9 mouse cellular contexts compared by ENCODE assay signal in the genomic region with DNA sequence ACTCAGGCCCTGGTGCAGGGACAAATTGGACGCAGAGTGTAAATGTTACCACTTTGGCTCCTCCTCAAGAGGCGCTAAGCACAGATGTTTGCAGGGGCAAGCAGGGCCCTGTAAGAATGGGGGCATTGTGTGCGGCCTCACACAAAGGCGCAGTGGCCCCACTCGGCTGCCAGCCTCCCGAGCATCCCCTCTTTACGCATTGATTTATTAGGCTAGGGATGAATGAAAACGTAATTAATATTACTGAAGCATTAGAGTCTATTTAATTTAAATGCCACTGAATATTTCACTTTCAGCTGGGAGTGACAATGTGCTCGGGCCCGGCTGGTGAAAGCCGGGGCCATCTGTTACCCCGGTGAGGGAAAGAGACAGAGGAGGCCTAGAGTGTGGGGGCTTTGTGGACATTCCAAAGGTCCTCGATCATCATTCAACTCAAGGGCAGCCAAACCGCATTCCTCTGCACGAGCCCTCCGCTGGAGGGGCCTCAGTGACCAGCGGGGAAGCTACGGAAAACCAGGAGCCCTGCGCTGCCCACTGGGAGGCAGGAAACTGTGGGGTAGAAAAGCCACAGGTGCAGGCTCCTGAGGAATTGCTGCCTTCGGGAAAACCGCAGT. TPM values are rescaled to one million over a fixed set of nuclear protein-coding genes. Genes with fewer than 3 reads are reported as not detected.
DNase-seq lines count a peak whose midpoint lies in the region; ATAC-seq and TF ChIP-seq lines count a peak whose summit lies in the region.
"Had no signal": no experiment of that assay in that cellular context is flagged by ENCODE, and none has a peak within 500 bp of the region (broad histone marks: within the 10 kb centered on the region; RNA-seq: fewer than 3 reads in every experiment).

No protein-coding gene starts in this region.

- H3K9ac ChIP-seq in liver, embryonic 12.5 days = no peak overlapping the region
- H3K9ac ChIP-seq in hindbrain, postnatal 0 days (replicated peaks; ENCODE audit: low read length) = no peak overlapping the region

- peak; percentile 4 for DNase-seq in adrenal gland, postnatal 10 days
- DNase-seq in adrenal gland, adult 2 months = no peak
- no peak for DNase-seq in liver
- peak; percentile 61 for DNase-seq in hindbrain, postnatal 0 days (ENCODE audit: low spot score)
- peak; percentile 71 for DNase-seq in retina, embryonic 14.5 days (ENCODE audit: low spot score)
- no peak for DNase-seq in frontal cortex, postnatal 25 days (ENCODE audit: low spot score in 2 of 2)
- DNase-seq: kidney, adult 8-10 months had no signal

- H3K4me1 ChIP-seq in liver, embryonic 12.5 days = no peaks in the 10 kb centered on the region
- H3K4me1 ChIP-seq in hindbrain, postnatal 0 days (ENCODE audit: insufficient read depth, low read length) = peaks cover 17% of the 10 kb centered on the region

- H3K4me3 ChIP-seq in liver, embryonic 12.5 days = no peak overlapping the region
- H3K4me3 ChIP-seq in hindbrain, postnatal 0 days (ENCODE audit: low read length) = no peak overlapping the region

- peak overlapping the region; percentile 8; the same call in 1 of the 2 replicates for H3K4me2 ChIP-seq in liver, embryonic 12.5 days
- peak overlapping the region; percentile 4; the same call in 1 of the 2 replicates for H3K4me2 ChIP-seq in hindbrain, postnatal 0 days (ENCODE audit: low read depth, low read length)

- TF ChIP-seq CTCF in hindbrain, postnatal 0 days (IDR thresholded peaks at IDR 0.05; ENCODE audit: low read depth) = no peak; the same call in 1 of the 2 replicates

- no peak for ATAC-seq in liver, embryonic 12.5 days
- ATAC-seq in hindbrain, postnatal 0 days = peak; percentile 38
- no peak for ATAC-seq in erythroblast, adult 5-6 weeks (replicated peaks; ENCODE audit: low FRiP score, poor library complexity, severe bottlenecking)

- no peaks in the 10 kb centered on the region for H3K36me3 ChIP-seq in liver, embryonic 12.5 days
- H3K36me3 ChIP-seq in hindbrain, postnatal 0 days (ENCODE audit: insufficient read depth, low read length) = no peaks in the 10 kb centered on the region

- no peak overlapping the region for H3K27ac ChIP-seq in liver, embryonic 12.5 days
- H3K27ac ChIP-seq in hindbrain, postnatal 0 days = no peak overlapping the region

- peaks cover 24% of the 10 kb centered on the region; the same call in 1 of the 2 replicates for H3K27me3 ChIP-seq in liver, embryonic 12.5 days (replicated peaks)
- 0 out of 2 replicates have a peak, but pooled peaks cover 3% of the 10 kb centered on the region for H3K27me3 ChIP-seq in hindbrain, postnatal 0 days (ENCODE audit: insufficient read depth, low read length)

- WGBS in liver, embryonic 12.5 days (ENCODE audit: insufficient replicate concordance) = 26% methylated on average over 21 of the region's 21 CpGs
- WGBS in hindbrain, postnatal 0 days = 8% methylated on average over 21 of the region's 21 CpGs

- H3K9me3 ChIP-seq in liver, embryonic 12.5 days (replicated peaks) = no peaks in the 10 kb centered on the region
- H3K9me3 ChIP-seq in hindbrain, postnatal 0 days (ENCODE audit: low read length) = no peaks in the 10 kb centered on the region

RNA-seq across cellular contexts. Expression of a gene that starts 56.5 kb away (rescaled TPM):
- total RNA-seq in adrenal gland, postnatal 10 days (2021) = under 1 TPM in 1 of 2 experiments, not detected in 1; 0.36 TPM
- total RNA-seq in adrenal gland, adult 2 months (2021) = not detected
- polyA plus RNA-seq in adrenal gland, adult 2 months (2012; rRNA removed) = not detected in 2 replicates
- polyA plus RNA-seq in liver, embryonic 12.5 days (2016; fragmentation: Nextera tagmentation; extraction: Ambion mirVana) = 0.05 TPM in 1 of 2 replicates, not detected in the other
- 88.7 and 136 TPM in 2 replicates for total RNA-seq in hindbrain, postnatal 0 days (2014; rRNA removed)
- 68.7 and 82.3 TPM in 2 replicates for polyA plus RNA-seq in hindbrain, postnatal 0 days (2015; fragmentation: Nextera tagmentation; extraction: Ambion mirVana)
- 1.3 TPM in 1 of 2 replicates, not detected in the other for total RNA-seq in erythroblast, adult 5-6 weeks (2015; ENCODE audit: low replicate concordance)
- total RNA-seq in erythroblast, adult 5-6 weeks (2017; ENCODE audit: low replicate concordance) = not detected in 2 replicates

Comparison
In these comparisons a context has a peak if more than half of its experiments do, and no peak if none do; other contexts are left out.
1. DNase-seq: peak in adrenal gland, postnatal 10 days (single experiment), hindbrain, postnatal 0 days (single experiment) and retina, embryonic 14.5 days (single experiment); none in adrenal gland, adult 2 months (single experiment), liver (single experiment) and frontal cortex, postnatal 25 days (0 of 2).
2. RNA of a gene that starts 56.5 kb away (total RNA-seq): 88.7 to 136 TPM in hindbrain, postnatal 0 days; 1.3 TPM in erythroblast, adult 5-6 weeks, 0.36 TPM in adrenal gland, postnatal 10 days and not detected in adrenal gland, adult 2 months; every median in the first group is over 10 times any median in the second.